Mouse (Mus musculus): ENCODE measurements around the gene Gm14085. TPM values are rescaled to one million over a fixed set of nuclear protein-coding genes. Genes with fewer than 3 reads are reported as not detected.
"Not testable (repeated sequence)": the region's sequence is repeated elsewhere in the genome, so short reads cannot be mapped to it uniquely, and the experiment has no call there.

Gm14085 gene
- total and polyA plus RNA-seq, 3 experiments, result 0.45 to 1.3 (median 0.52) TPM

DNA sequence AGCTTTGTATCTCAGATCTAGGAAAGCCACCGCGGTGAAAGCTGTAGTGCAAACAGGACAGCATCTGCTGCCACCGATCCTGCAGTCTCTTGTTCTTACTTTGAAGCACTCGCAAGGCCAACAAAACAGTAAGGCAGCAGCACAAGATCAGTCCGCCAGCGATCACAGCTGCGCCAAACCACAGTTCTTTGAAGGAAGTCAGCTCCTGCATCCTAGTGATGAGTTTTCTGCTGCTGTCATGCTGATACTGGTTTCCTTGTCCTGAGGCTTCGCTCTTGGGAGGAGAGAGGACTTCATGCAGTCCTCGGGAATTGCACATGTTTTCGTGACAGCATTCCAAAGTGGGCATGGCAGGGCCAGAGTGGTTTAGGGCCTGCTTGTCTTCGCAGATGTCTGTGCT is 17.8 kb upstream of the Gm14085 start:
- Histone ChIP-seq H3K79me2 (replicated peaks; ENCODE audit: control insufficient read depth, insufficient read depth, low read length) (no peaks in the 10 kb centered on the region), H3K36me3 (ENCODE audit: control insufficient read depth, insufficient read depth, low read length) (no peaks in the 10 kb centered on the region), H3K9ac (ENCODE audit: low read depth, low read length) (peak overlapping the region; percentile 53), H3K27ac (peak overlapping the region; percentile 78), H3K4me3 (peak overlapping the region; percentile 67), H3K4me1 (ENCODE audit: control insufficient read depth, insufficient read depth, low read length) (peaks cover 6% of the 10 kb centered on the region), H3K27me3 (ENCODE audit: control insufficient read depth, insufficient read depth, low read length) (no peaks in the 10 kb centered on the region)
- 38% methylated on average over 11 of the region's 11 CpGs for WGBS
- TF ChIP-seq POLR2A (IDR thresholded peaks at IDR 0.05; ENCODE audit: insufficient read depth, low read depth, low read length), result no peak
- TF ChIP-seq EP300 (IDR thresholded peaks at IDR 0.05; ENCODE audit: insufficient read depth, low read depth, low read length), result no peak
- no peak for TF ChIP-seq CTCF (IDR thresholded peaks at IDR 0.05)
- DNase-seq, result peak in 1 of 2 experiments; percentile 17
- intact Hi-C loops (cut with DNase I), result loop anchor here (1.0 to 10.0 kb wide), 4 partner anchors 86 to 272 kb away; no protein-coding TSS in a partner anchor

DNA sequence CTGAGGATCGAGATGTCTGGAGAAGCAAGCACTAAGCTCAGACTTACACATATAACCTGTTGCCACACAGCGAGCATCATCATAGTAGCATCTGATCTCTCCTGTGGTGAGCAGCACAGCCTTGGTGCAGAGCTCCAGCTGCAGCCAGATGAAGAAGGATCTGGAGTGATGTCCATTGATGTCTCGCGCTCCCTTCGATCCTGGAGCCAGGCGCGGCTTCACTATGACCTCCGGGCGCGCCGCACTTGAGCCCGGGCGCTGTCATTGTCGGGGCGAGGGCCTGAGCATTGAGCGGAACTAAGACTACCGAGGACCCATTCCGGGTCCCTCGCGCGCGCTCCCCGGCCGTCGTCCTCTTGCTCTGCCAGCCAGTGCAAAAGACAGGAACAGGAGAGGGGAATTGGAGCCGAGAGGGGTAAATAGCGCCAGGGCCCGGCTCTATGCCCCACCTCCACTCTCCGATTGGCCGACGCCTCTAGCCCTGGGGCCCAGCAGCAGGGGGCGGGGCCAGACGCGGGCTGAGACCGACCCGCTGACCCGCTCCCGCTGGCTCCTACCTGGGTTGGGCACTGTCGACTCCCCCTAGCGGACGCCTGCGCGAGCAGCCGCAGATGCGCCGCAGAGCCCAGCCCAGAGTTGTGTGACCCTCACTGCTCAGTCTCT is 17.3 kb upstream of the Gm14085 start:
- Histone ChIP-seq H3K27me3 (ENCODE audit: control insufficient read depth, insufficient read depth, low read length) (no peaks in the 10 kb centered on the region), H3K79me2 (replicated peaks; ENCODE audit: control insufficient read depth, insufficient read depth, low read length) (no peaks in the 10 kb centered on the region), H3K36me3 (ENCODE audit: control insufficient read depth, insufficient read depth, low read length) (no peaks in the 10 kb centered on the region), H3K9ac (ENCODE audit: low read depth, low read length) (peak overlapping the region; percentile 66), H3K4me3 (peak overlapping the region; percentile 67), H3K27ac (peak overlapping the region; percentile 78), H3K4me1 (ENCODE audit: control insufficient read depth, insufficient read depth, low read length) (peaks cover 6% of the 10 kb centered on the region)
- DNase-seq, result peak; percentile 94 to 97
- intact Hi-C loops (cut with DNase I), result loop anchor here (1.0 to 10.0 kb wide), 4 partner anchors 86 to 273 kb away; no protein-coding TSS in a partner anchor
- no peak for TF ChIP-seq EP300 (IDR thresholded peaks at IDR 0.05; ENCODE audit: insufficient read depth, low read depth, low read length)
- TF ChIP-seq POLR2A (IDR thresholded peaks at IDR 0.05; ENCODE audit: insufficient read depth, low read depth, low read length), result peak; percentile 67
- peak; percentile 93 for TF ChIP-seq CTCF (IDR thresholded peaks at IDR 0.05)
- WGBS, result under 1% methylated on average over 46 of the region's 46 CpGs

GRCm38 (mm10) chr2:122469221-122469620 is 15.5 kb upstream of the Gm14085 start:
- Histone ChIP-seq H3K4me3 (no peak overlapping the region), H3K4me1 (ENCODE audit: control insufficient read depth, insufficient read depth, low read length) (peaks cover 6% of the 10 kb centered on the region), H3K36me3 (ENCODE audit: control insufficient read depth, insufficient read depth, low read length) (no peaks in the 10 kb centered on the region), H3K27ac (no peak overlapping the region), H3K27me3 (ENCODE audit: control insufficient read depth, insufficient read depth, low read length) (no peaks in the 10 kb centered on the region), H3K79me2 (replicated peaks; ENCODE audit: control insufficient read depth, insufficient read depth, low read length) (no peaks in the 10 kb centered on the region), H3K9ac (ENCODE audit: low read depth, low read length) (no peak overlapping the region)
- WGBS, result 87% methylated on average over 3 of the region's 3 CpGs
- no peak for DNase-seq
- no peak for TF ChIP-seq POLR2A (IDR thresholded peaks at IDR 0.05; ENCODE audit: insufficient read depth, low read depth, low read length)
- TF ChIP-seq EP300 (IDR thresholded peaks at IDR 0.05; ENCODE audit: insufficient read depth, low read depth, low read length), result no peak
- intact Hi-C loops (cut with DNase I), result loop anchor here (10.0 kb wide), 2 partner anchors 156 to 274 kb away; no protein-coding TSS in a partner anchor

DNA sequence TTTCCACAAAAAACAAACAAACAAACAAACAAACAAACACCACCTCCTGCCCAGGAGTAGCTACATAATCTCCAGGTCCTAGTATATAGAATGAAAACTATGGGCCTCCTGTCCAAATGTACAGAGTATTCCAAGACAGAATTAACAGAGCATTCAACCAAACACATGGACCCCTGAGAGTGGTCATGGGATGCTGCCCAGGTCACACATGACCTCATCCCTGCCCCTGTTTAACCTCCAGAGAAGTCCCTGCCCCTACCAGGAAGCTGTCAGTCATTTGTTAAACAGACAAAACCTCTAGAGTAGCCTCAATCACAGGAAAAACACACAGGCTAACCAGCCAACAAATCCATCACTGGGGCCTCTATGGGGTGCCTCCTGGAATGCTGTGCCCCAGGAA is 8.2 kb upstream of the Gm14085 start:
- Histone ChIP-seq H3K27ac (no peak overlapping the region), H3K27me3 (ENCODE audit: control insufficient read depth, insufficient read depth, low read length) (no peaks in the 10 kb centered on the region), H3K4me1 (ENCODE audit: control insufficient read depth, insufficient read depth, low read length) (no peaks in the 10 kb centered on the region), H3K79me2 (replicated peaks; ENCODE audit: control insufficient read depth, insufficient read depth, low read length) (no peaks in the 10 kb centered on the region), H3K9ac (ENCODE audit: low read depth, low read length) (no peak overlapping the region), H3K36me3 (ENCODE audit: control insufficient read depth, insufficient read depth, low read length) (no peaks in the 10 kb centered on the region), H3K4me3 (no peak overlapping the region)
- intact Hi-C loops (cut with DNase I), result no loop called here
- TF ChIP-seq POLR2A (IDR thresholded peaks at IDR 0.05; ENCODE audit: insufficient read depth, low read depth, low read length), result no peak
- no peak for DNase-seq

DNA sequence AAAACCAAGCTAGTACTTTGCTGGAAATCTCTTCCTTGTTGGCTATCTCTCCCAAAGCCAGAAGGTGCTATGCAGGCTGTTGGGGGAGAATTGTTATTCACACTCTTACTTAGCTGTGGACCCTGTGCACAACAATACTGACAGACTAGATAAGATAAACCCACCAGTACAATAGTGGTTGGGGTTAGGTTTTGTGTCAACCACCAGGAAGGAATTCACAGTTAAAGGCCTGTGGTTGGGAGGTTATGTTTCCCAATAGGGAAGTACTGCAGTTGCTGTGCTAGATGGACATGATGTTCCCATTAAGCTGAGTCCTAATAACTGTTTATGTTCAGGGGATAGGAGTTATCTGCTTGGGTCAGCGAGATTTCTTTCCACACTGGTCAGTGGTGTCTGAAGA is 954 bp upstream of the Gm14085 start:
- H3K9ac ChIP-seq (ENCODE audit: low read depth, low read length); H3K79me2 ChIP-seq (replicated peaks; ENCODE audit: control insufficient read depth, insufficient read depth, low read length); H3K27ac ChIP-seq; intact Hi-C loops (cut with DNase I); H3K27me3 ChIP-seq (ENCODE audit: control insufficient read depth, insufficient read depth, low read length); H3K4me1 ChIP-seq (ENCODE audit: control insufficient read depth, insufficient read depth, low read length); H3K36me3 ChIP-seq (ENCODE audit: control insufficient read depth, insufficient read depth, low read length); H3K4me3 ChIP-seq; DNase-seq: not testable (repeated sequence)
- 60% methylated on average over 1 of the region's 1 CpGs for WGBS

- H3K27me3 ChIP-seq (ENCODE audit: control insufficient read depth, insufficient read depth, low read length); DNase-seq; H3K27ac ChIP-seq; H3K4me1 ChIP-seq (ENCODE audit: control insufficient read depth, insufficient read depth, low read length); H3K4me3 ChIP-seq; H3K9ac ChIP-seq (ENCODE audit: low read depth, low read length); H3K36me3 ChIP-seq (ENCODE audit: control insufficient read depth, insufficient read depth, low read length); intact Hi-C loops (cut with DNase I); H3K79me2 ChIP-seq (replicated peaks; ENCODE audit: control insufficient read depth, insufficient read depth, low read length): not testable (repeated sequence)
- WGBS, result 15% methylated on average over 2 of the region's 3 CpGs
Observed at GRCm38 (mm10) chr2:122485654-122486053, 913 bp downstream of the Gm14085 start.

DNA sequence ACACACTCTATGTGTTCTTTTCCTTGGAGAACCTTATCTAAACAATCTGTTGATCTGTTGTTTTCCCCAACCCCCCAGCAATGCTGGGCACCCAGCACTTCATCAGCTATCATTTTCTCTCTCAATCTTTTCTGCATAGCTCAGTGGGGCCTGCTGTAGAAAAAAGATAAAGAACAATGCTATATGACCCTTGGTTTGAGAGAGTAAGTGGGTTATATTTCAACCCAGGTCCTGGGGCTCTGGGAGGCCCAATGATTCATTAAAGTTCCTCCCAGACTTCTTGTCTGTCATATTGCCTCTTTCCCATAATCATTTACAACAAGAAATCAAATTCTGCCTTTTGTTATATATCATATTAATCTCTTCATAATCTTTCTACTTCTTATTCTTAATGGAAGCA is 1.4 kb downstream of the Gm14085 start:
- H3K36me3 ChIP-seq (ENCODE audit: control insufficient read depth, insufficient read depth, low read length); H3K27me3 ChIP-seq (ENCODE audit: control insufficient read depth, insufficient read depth, low read length); H3K4me1 ChIP-seq (ENCODE audit: control insufficient read depth, insufficient read depth, low read length); intact Hi-C loops (cut with DNase I); H3K79me2 ChIP-seq (replicated peaks; ENCODE audit: control insufficient read depth, insufficient read depth, low read length); H3K9ac ChIP-seq (ENCODE audit: low read depth, low read length); H3K4me3 ChIP-seq; DNase-seq; H3K27ac ChIP-seq: not testable (repeated sequence)
